Mouse (Mus musculus): Measurements from ENCODE around the gene Cetn2. TPM values are rescaled to one million over a fixed set of nuclear protein-coding genes. Genes with fewer than 3 reads are reported as not detected.

The Cetn2 gene
- total RNA-seq (2022), result 10 to 100 TPM; 27.2 to 31.6 (median 29.3) TPM

DNA sequence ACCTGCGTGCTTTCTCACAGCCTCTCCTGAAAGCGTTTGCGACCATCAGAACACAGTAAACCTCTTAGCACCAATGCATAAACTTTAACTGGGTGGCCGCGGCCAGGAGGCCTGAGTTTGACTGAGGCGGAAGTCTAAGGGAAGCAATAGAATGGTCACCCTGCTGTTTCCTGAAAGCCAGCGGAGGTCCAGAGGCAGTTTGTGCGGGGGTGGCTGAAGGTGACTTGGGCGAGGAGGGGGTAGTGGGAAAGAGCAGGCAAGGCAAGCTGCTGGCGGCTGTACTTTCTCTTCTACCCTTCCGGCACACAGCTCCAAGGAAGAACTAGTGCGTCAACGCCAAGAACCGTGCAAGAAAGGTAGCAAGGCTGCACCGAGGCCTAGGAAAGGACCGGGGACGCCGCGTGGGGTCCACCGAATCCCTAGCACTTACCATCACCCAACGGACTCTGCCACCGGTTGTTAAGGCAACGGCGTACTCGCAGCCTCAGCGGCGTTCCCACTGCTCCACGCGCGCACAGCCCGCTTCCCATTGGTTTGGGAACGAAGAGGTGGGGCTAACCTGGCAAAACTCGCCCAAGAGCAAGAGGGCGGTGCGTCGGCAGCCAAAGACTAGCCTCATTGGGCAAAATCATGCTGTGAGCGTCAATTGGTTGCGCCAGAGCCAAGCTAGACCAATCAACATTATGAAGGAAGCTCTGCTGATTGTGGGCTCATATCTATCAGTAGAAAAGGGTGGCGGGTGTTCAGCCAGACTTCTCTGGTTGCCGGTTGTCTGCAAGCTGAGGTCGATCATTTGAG is at the start of gene Cetn2, which contains the start of gene Nsdhl:
Gene Cetn2, minus strand, starts transcription at position 528 of the 798 bp plus-strand sequence.
Gene Nsdhl, plus strand, starts transcription at position 674 of the 798 bp plus-strand sequence.
- peak; percentile 87 for DNase-seq (ENCODE audit: low spot score)

DNA sequence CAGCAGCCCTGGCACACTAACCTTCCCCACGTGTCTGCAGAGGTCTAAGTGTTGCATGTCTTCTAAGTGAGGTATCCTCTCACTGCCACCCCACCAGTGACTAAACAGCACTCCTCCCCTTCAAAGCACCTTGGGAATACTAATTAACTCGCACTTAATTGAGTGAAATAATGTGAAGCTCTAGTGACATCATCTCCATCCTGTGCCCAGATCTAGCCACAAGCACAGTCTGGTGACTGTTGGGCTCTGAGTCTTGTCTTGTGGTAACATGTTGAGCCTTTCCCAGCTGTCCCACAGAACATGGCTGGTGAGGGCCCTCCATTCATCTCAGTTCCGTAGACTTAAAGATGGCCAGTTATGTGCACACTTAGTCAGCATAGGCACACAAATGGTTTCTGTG is 44.5 kb upstream of the Cetn2 start:
- no peak for DNase-seq (ENCODE audit: low spot score)

DNA sequence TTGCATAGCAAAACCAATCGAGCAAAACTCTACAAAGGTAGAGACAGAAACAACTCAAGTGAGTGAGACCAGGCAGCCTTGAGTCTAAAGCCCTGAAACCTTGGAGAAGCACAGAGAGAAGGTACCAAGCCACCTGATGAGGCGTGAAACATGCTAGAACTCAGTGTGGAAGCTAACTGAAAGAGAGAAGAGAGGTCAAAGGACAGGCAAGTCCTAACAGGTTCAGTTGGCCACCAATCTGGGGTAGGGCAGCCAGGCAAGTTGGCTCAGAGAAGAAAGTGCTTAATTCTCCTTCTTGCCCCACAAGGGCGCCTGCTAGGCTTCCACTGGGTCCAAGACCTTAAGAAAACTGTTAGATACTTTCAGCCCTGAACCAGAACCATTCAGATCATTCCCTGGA is 43.3 kb upstream of the Cetn2 start:
- no peak for DNase-seq (ENCODE audit: low spot score)

DNA sequence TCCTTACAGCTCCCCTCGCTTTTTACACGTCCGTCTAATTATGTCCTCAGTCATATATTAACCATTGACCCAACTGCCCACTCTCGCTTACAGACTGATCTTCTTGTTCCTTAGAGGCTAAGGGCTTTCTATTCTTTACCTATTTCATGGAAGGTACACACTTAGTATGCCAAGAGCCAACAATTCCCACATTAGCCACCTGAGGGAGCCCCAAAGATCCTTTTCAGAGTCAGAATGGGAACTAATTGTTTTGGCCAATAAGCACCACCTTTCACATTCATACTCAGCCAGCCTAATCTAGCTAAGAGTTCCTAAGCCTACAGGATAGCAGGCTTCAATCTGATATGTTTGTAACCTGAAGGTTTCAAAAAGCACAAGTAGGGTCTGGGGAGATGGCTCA is 42.2 kb upstream of the Cetn2 start:
- no peak for DNase-seq (ENCODE audit: low spot score)

DNA sequence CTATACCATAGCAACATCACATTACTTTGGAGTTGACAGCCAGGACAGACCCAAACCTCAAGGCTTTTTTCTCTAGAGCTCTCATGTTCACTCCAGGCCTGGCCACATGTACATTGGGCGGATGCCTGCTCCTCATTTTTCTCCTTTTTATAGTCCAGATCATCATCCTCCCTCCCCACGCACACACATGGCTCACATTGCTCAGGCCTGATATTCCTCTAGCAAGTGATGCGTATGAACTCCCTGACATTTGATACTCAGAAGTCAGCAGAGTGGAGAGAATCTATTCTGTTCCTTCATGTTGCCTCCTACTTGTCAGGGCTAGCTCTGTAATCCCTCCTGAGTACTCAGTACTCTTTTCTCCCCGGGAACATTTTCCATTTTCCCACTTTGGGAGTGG is 38.3 kb upstream of the Cetn2 start:
- no peak for DNase-seq (ENCODE audit: low spot score)

DNA sequence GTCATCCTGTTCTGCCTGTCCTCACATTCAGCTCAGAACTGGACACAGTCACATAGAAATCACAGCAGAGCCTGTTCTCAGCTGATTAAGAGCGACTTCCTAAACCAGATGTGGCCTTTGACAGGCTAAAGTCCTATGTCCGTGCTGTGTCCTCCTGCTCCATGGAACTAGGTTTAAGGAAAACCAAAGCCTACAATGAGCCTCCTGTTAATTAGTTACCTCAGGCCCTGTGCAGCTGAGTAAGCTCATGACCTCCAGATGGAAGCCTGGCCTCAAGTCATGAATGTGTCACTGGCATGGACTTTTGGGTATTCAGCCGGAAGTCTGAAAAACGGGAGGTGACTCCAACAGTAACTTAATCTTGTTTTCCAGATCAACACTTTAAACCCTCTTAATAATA is 35.3 kb upstream of the Cetn2 start:
- DNase-seq (ENCODE audit: low spot score), result no peak

DNA sequence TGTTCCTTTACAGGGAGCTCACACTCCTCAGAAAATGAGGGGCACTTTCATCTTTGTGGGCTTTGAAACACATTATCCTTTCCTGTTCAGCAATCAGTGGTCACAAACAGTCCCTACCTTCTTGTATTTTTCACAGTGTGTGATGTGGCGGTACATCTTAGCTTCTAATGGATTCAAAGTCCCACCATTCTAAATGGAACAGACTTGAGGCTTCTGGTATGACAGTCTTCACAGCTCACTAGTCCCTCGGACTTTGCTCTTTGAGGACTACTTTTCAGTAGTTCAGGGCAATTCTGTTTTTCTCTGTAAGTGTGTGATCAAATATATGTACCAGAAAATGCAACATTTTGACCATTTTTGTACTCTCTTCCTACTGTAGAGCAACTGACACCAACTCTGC is 3.2 kb upstream of the Cetn2 start:
- DNase-seq (ENCODE audit: low spot score), result no peak

DNA sequence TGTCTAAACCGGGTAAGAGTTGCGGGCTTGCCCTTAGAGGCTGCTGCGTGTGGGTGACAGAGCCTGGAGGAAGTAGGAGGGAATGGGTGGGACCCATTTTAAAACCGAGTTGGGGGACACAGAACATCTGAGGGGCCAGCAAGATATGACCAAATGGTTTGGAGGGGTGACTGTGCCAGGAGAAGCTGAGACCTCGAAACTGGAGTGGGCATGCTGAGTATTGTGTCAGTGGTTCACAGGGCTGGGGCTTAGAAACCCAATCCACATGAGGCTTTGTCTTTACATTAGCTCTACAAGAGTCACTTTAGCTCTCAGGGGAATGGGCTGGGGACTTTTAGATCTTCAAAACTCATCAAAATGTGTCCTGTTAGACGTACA is 460 bp upstream of the Cetn2 start:
- DNase-seq (ENCODE audit: low spot score), result no peak

DNA sequence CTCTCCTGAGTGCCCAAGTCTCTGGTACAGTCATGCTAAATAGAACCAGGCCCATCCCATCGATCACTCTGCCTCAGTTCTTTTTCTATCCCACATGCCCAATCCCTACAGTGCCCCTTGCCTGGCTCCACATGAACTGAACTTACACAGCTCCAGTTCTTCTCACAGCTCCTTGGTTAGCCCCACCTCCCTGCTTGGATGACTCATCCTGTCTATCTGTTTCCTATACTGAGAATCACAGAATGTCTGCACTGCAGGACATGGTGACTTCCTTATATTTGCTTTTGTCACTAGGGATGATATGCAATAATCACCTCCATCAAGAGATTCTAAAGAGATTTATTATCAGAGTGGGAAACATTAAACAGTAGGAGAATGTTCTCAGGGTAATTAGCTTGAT is 6.6 kb downstream of the Cetn2 start:
- no peak for DNase-seq (ENCODE audit: low spot score)

DNA sequence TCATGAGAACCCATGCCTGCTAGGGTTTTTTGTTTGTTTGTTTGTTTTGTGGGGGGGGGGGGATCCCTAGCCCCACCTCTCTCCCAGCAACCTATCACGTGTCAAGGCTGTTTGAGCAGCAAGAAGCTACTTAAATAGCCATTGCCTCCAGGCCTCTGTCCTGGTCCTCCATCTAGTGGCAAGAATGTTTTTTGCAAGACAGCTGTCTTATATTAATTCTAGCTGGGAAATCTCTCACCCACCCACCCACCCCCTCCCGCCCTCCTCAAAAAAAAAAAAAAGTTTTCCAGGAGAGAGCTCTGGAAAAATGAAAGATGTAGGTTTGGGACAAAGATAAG is 9.8 kb downstream of the Cetn2 start:
- no peak for DNase-seq (ENCODE audit: low spot score)

DNA sequence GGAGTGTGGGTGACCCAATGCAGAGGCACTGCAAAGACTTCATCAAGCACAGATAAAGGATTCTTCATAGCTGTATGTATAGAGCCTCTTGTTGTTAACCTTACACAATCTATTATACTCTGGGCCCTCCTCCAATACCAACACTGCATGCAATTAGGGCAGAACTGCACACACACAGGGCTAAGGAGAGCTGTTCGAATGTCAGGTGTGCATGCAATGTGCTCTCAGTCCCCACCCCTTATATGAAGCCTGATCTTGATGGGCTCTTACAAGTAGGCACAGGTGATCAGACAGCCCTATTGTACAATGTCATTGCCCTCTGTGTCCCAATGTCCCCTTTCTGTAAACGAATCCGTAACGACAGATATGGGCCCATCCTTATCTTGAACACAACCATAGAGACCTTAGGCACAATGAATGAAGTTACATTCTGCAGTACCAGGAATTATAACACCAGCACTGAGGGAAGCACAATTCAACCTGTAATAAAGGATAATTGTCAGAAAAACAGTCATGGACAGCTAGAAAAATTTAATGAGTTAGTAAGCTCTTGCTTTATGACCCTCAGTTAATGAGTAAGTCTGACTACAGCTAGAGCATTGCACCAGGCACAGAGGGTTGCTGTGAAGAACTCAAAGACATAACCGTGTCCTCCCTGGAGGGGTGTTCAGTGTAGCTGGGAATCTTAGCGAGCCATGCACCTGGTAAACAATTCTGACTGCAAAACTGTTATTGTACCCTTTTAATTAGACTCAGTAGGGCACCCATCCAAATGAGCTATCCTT is 10.4 kb downstream of the Cetn2 start:
- no peak for DNase-seq (ENCODE audit: low spot score)

DNA sequence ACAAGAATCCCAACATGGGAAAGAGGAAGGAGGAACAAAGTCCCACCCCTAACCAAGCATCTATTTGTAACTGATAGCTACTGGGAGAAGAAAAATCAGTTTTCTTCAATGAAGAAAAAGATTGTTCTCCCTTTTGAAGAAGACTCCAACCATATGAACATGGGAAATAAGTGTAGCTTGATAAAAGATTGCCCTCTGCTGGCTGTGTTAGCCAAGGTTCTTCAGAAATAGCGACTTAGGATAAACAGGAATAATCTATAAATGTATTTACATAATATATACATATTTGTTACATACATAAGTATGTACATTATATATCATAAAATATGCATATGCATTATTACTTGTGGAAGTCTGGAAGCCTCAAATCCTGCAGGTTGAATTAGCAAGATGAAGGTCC is 15.7 kb downstream of the Cetn2 start:
- DNase-seq (ENCODE audit: low spot score), result no peak

DNA sequence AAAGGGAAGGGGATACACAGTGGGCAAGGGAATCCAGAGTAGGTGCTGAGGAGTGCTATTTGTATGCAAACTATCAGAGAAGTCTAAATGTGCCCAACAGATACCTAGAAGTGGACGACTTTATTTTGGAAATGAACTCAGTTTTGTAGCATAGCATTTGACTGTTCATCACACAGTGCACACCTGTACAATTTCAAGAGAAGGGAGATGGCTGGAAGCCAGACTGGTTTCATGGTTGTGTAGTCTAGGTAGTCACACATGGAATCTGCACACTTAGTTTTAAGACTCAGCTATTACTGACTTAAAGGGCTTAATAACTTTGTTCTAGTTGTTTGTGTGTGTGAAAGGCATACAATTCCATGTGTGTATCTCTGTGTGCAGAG is 22.2 kb downstream of the Cetn2 start:
- no peak for DNase-seq (ENCODE audit: low spot score)

DNA sequence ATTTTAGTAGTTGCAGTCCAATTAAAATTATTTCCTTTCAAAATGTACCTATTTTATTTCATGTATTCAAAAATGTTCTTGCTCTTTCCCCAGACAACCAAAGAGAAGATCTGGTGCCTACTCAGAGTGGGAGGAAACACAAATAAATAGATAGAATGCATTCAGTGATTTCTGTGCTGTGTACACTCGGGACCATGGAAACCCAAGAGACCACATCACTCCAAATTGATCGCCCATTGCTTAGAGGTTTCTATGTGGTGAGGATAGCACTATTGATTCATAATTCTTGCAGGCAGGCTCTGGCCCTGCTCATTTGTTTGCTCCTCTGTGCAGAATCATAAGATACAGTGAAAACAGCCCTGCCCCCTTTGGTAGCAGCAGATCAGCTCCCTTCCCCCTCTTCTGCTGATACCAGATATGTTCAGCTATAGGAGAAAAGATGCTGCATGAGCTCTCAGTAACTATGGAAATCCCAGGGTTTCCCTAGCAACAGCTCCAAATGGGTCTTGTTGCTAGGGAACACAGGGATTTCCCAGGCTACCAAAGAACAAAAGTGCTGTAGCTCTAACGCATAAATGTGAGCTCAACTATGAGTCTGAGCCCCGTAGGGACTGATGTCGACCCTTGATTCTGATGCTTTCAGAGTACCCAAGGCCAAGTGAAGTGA is 22.7 kb downstream of the Cetn2 start:
- DNase-seq (ENCODE audit: low spot score), result no peak

Other genes with a start within 250 kb of the Cetn2 start
- gene Gabrq, start 93.2 kb downstream of the Cetn2 start, total RNA-seq (2022), result under 1 TPM in 1 of 4 experiments, not detected in 3; 0.14 TPM
- 1 to 10 TPM; 4.0 to 5.7 (median 4.2) TPM for gene Nsdhl, start 146 bp upstream of the Cetn2 start, total RNA-seq (2022)
- gene Zfp185, start 68.9 kb upstream of the Cetn2 start, total RNA-seq (2022), result 1 to 10 TPM in 2 of 4 experiments, under 1 TPM in 2; 0.63 to 1.7 (median 1.0) TPM
- not detected for gene Pnma5, start 118.7 kb upstream of the Cetn2 start, total RNA-seq (2022)
- not detected for gene Pnma3, start 146.4 kb upstream of the Cetn2 start, total RNA-seq (2022)
- 1 to 10 TPM in 2 of 4 experiments, under 1 TPM in 2; 0.27 to 2.9 (median 1.7) TPM for gene Xlr4a, start 164.1 kb upstream of the Cetn2 start, total RNA-seq (2022)
- 1 to 10 TPM in 1 of 4 experiments, under 1 TPM in 2, not detected in 1; 0.25 to 2.1 (median 0.86) TPM for gene Xlr3a, start 178.7 kb upstream of the Cetn2 start, total RNA-seq (2022)
- not detected for gene Gm14685, start 198.6 kb upstream of the Cetn2 start, total RNA-seq (2022)
- not detected for gene Xlr5b, start 230.4 kb upstream of the Cetn2 start, total RNA-seq (2022)
- not detected for gene DXBay18, start 231.0 kb upstream of the Cetn2 start, total RNA-seq (2022)